Mouse (Mus musculus): Measurements from ENCODE around the gene Inpp4b. TPM values are rescaled to one million over a fixed set of nuclear protein-coding genes. Genes with fewer than 3 reads are reported as not detected.

The Inpp4b gene
- polyA plus RNA-seq, 2 experiments: 3.4 to 14.0 TPM

GRCm38 (mm10) chr8:81768313-81768675, 425.9 kb downstream of the Inpp4b start:
- ATAC-seq (ENCODE audit: low FRiP score, low read depth) (peak; percentile 73), DNase-seq (ENCODE audit: low spot score) (peak; percentile 33)
- TF ChIP-seq POLR2A (IDR thresholded peaks at IDR 0.05; ENCODE audit: borderline replicate concordance, extremely low read depth, insufficient read depth, insufficient read length): no peak
- WGBS: 25% methylated on average over 2 of the region's 2 CpGs
- peak overlapping the region; percentile 21; the same call in 1 of the 2 replicates for H3K9ac ChIP-seq (ENCODE audit: low read depth, low read length, severe bottlenecking)
- H3K27ac ChIP-seq (replicated peaks; ENCODE audit: low read depth, low read length): peak overlapping the region; percentile 48; the same call in 1 of the 2 replicates
- H3K36me3 ChIP-seq (ENCODE audit: control insufficient read depth, insufficient read depth, low read length): no peaks in the 10 kb centered on the region
- no peaks in the 10 kb centered on the region for H3K9me3 ChIP-seq (ENCODE audit: control insufficient read depth, low read length)
- H3K4me3 ChIP-seq (replicated peaks; ENCODE audit: low read length): peak overlapping the region; percentile 29
- H3K27me3 ChIP-seq (ENCODE audit: control insufficient read depth, insufficient read depth, low read length): no peaks in the 10 kb centered on the region
- peaks cover 32% of the 10 kb centered on the region for H3K4me1 ChIP-seq (ENCODE audit: control insufficient read depth, insufficient read depth, low read length)
- H3K4me2 ChIP-seq (replicated peaks; ENCODE audit: low read depth, low read length, severe bottlenecking): peak overlapping the region; percentile 47

- H3K4me1 ChIP-seq (ENCODE audit: control insufficient read depth, insufficient read depth, low read length): peaks cover 32% of the 10 kb centered on the region
- H3K27ac ChIP-seq (replicated peaks; ENCODE audit: low read depth, low read length): peak overlapping the region; percentile 48; the same call in 1 of the 2 replicates
- peak overlapping the region; percentile 29; the same call in 1 of the 2 replicates for H3K4me3 ChIP-seq (replicated peaks; ENCODE audit: low read length)
- H3K9ac ChIP-seq (ENCODE audit: low read depth, low read length, severe bottlenecking): no peak overlapping the region
- 15% methylated on average over 2 of the region's 2 CpGs for WGBS
- no peak for DNase-seq (ENCODE audit: low spot score)
- no peak for TF ChIP-seq POLR2A (IDR thresholded peaks at IDR 0.05; ENCODE audit: borderline replicate concordance, extremely low read depth, insufficient read depth, insufficient read length)
- no peaks in the 10 kb centered on the region for H3K9me3 ChIP-seq (ENCODE audit: control insufficient read depth, low read length)
- peak overlapping the region; percentile 47 for H3K4me2 ChIP-seq (replicated peaks; ENCODE audit: low read depth, low read length, severe bottlenecking)
- H3K36me3 ChIP-seq (ENCODE audit: control insufficient read depth, insufficient read depth, low read length): no peaks in the 10 kb centered on the region
- no peak for ATAC-seq (ENCODE audit: low FRiP score, low read depth)
- H3K27me3 ChIP-seq (ENCODE audit: control insufficient read depth, insufficient read depth, low read length): no peaks in the 10 kb centered on the region
Measured at GRCm38 (mm10) chr8:81768731-81769445, 426.5 kb downstream of the Inpp4b start.

GRCm38 (mm10) chr8:81770603-81771276, 428.4 kb downstream of the Inpp4b start:
- no peak for TF ChIP-seq POLR2A (IDR thresholded peaks at IDR 0.05; ENCODE audit: borderline replicate concordance, extremely low read depth, insufficient read depth, insufficient read length)
- Histone ChIP-seq H3K9me3 (ENCODE audit: control insufficient read depth, low read length) (no peaks in the 10 kb centered on the region), H3K36me3 (ENCODE audit: control insufficient read depth, insufficient read depth, low read length) (no peaks in the 10 kb centered on the region), H3K4me1 (ENCODE audit: control insufficient read depth, insufficient read depth, low read length) (peaks cover 32% of the 10 kb centered on the region), H3K4me3 (replicated peaks; ENCODE audit: low read length) (no peak overlapping the region), H3K9ac (ENCODE audit: low read depth, low read length, severe bottlenecking) (no peak overlapping the region), H3K4me2 (replicated peaks; ENCODE audit: low read depth, low read length, severe bottlenecking) (no peak overlapping the region), H3K27me3 (ENCODE audit: control insufficient read depth, insufficient read depth, low read length) (no peaks in the 10 kb centered on the region), H3K27ac (replicated peaks; ENCODE audit: low read depth, low read length) (no peak overlapping the region)
- no peak for DNase-seq (ENCODE audit: low spot score)
- no peak for ATAC-seq (ENCODE audit: low FRiP score, low read depth)
- WGBS: 48% methylated on average over 6 of the region's 6 CpGs

GRCm38 (mm10) chr8:81772855-81773254, 430.5 kb downstream of the Inpp4b start:
- 83% methylated on average over 5 of the region's 5 CpGs for WGBS
- no peaks in the 10 kb centered on the region for H3K27me3 ChIP-seq (ENCODE audit: control insufficient read depth, insufficient read depth, low read length)
- no peak for TF ChIP-seq POLR2A (IDR thresholded peaks at IDR 0.05; ENCODE audit: borderline replicate concordance, extremely low read depth, insufficient read depth, insufficient read length)
- ATAC-seq (ENCODE audit: low FRiP score, low read depth) (no peak), DNase-seq (ENCODE audit: low spot score) (no peak)
- no peak overlapping the region for H3K27ac ChIP-seq (replicated peaks; ENCODE audit: low read depth, low read length)
- no peak overlapping the region for H3K4me2 ChIP-seq (replicated peaks; ENCODE audit: low read depth, low read length, severe bottlenecking)
- no peak overlapping the region for H3K9ac ChIP-seq (ENCODE audit: low read depth, low read length, severe bottlenecking)
- peaks cover 16% of the 10 kb centered on the region; the same call in 1 of the 2 replicates for H3K4me1 ChIP-seq (ENCODE audit: control insufficient read depth, insufficient read depth, low read length)
- H3K36me3 ChIP-seq (ENCODE audit: control insufficient read depth, insufficient read depth, low read length): no peaks in the 10 kb centered on the region
- no peak overlapping the region for H3K4me3 ChIP-seq (replicated peaks; ENCODE audit: low read length)
- H3K9me3 ChIP-seq (ENCODE audit: control insufficient read depth, low read length): no peaks in the 10 kb centered on the region

- H3K27me3 ChIP-seq (ENCODE audit: control insufficient read depth, insufficient read depth, low read length): no peaks in the 10 kb centered on the region
- H3K36me3 ChIP-seq (ENCODE audit: control insufficient read depth, insufficient read depth, low read length): no peaks in the 10 kb centered on the region
- peaks cover 16% of the 10 kb centered on the region; the same call in 1 of the 2 replicates for H3K4me1 ChIP-seq (ENCODE audit: control insufficient read depth, insufficient read depth, low read length)
- ATAC-seq (ENCODE audit: low FRiP score, low read depth) (no peak), DNase-seq (ENCODE audit: low spot score) (no peak)
- H3K4me3 ChIP-seq (replicated peaks; ENCODE audit: low read length): no peak overlapping the region
- WGBS: 74% methylated on average over 9 of the region's 9 CpGs
- no peak overlapping the region for H3K4me2 ChIP-seq (replicated peaks; ENCODE audit: low read depth, low read length, severe bottlenecking)
- H3K9ac ChIP-seq (ENCODE audit: low read depth, low read length, severe bottlenecking): no peak overlapping the region
- no peaks in the 10 kb centered on the region for H3K9me3 ChIP-seq (ENCODE audit: control insufficient read depth, low read length)
- no peak overlapping the region for H3K27ac ChIP-seq (replicated peaks; ENCODE audit: low read depth, low read length)
- TF ChIP-seq POLR2A (IDR thresholded peaks at IDR 0.05; ENCODE audit: borderline replicate concordance, extremely low read depth, insufficient read depth, insufficient read length): no peak
Measured at GRCm38 (mm10) chr8:81773305-81773965, 431.1 kb downstream of the Inpp4b start.
